Mouse (Mus musculus) lung, adult 2 months (tissue): ENCODE data around the gene Slc43a1.

Source experiments
- CTCF ChIP-seq: fragments of 200-500 bp; IDR thresholded peaks from 2 replicates; pipeline ENCODE4 v1.5.1; 2011; ENCODE audit warnings: mild to moderate bottlenecking, low read length, control low read depth; ENCODE audit not compliant: insufficient read depth
- POLR2A ChIP-seq: fragments of 200-500 bp; IDR thresholded peaks from 2 replicates; pipeline ENCODE4 v1.6.1; 2011; ENCODE audit warnings: low read depth, mild to moderate bottlenecking, control low read depth, low read length, borderline replicate concordance; ENCODE audit errors: extremely low read depth

DNA sequence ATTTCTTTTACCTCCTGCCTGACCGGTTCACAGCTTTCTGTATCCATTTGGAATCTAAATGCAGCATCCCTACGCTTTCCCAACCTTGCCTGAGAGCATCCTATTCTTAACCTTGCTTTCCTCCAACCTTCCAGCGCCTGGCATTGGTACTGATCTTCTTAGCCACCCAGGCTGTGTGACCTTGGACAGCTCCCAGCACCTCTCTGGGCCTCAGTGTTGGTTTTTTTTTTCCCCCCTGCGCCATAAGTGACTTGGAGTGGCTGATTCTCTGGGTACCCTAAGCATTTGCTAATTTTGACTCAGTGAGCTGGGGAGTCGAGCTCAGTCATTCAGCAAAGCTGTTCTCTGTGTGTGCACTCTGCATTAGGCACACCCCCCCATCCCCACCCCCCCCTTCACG lies 37.2 kb downstream of the Slc43a1 start:
- TF ChIP-seq CTCF (no peak), POLR2A (no peak)
